Mouse (Mus musculus) thymus, adult 2 months (tissue): ENCODE data around the gene Klrg1. TPM values are rescaled to one million over a fixed set of nuclear protein-coding genes. Genes with fewer than 3 reads are reported as not detected.

Experiments
- DNase-seq: peaks from one replicate; pipeline ENCODE4 v3.0.0; 2021
- H3K27ac ChIP-seq: fragments of 200-500 bp; 2 replicates; pipeline ENCODE4 v1.5.1; 2012; ENCODE audit warnings: low read length, control low read depth; ENCODE audit not compliant: control insufficient read depth, insufficient read depth
- H3K27me3 ChIP-seq: fragments of 200-500 bp; 2 replicates; pipeline ENCODE4 v1.6.1; 2012; ENCODE audit warnings: mild to moderate bottlenecking, low read length, moderate library complexity, mixed read lengths; ENCODE audit not compliant: control insufficient read depth, insufficient read depth
- H3K36me3 ChIP-seq: fragments of 200-500 bp; 2 replicates; pipeline ENCODE4 v1.6.1; 2012; ENCODE audit warnings: mild to moderate bottlenecking, low read length, moderate library complexity; ENCODE audit not compliant: control insufficient read depth, insufficient read depth
- H3K4me1 ChIP-seq: fragments of 200-500 bp; replicated peaks from 2 replicates; pipeline ENCODE4 v1.6.1; 2012; ENCODE audit warnings: low read length; ENCODE audit not compliant: control insufficient read depth, insufficient read depth
- H3K4me3 ChIP-seq: fragments of 200-500 bp; 2 replicates; pipeline ENCODE4 v1.5.1; 2012; ENCODE audit warnings: mild to moderate bottlenecking, low read length, control low read depth, moderate library complexity; ENCODE audit not compliant: control insufficient read depth, insufficient read depth
- CTCF ChIP-seq: fragments of 200-500 bp; IDR thresholded peaks from 2 replicates; pipeline ENCODE4 v1.5.1; 2012; ENCODE audit warnings: mild to moderate bottlenecking, control low read depth, low read length, moderate library complexity, borderline replicate concordance; ENCODE audit not compliant: control insufficient read depth, poor library complexity, insufficient read depth; ENCODE audit errors: extremely low read depth
- POLR2A ChIP-seq: fragments of 200-500 bp; IDR thresholded peaks from 2 replicates; pipeline ENCODE4 v1.6.1; 2012; ENCODE audit warnings: mild to moderate bottlenecking, low read length, control low read depth, moderate library complexity; ENCODE audit not compliant: control insufficient read depth, poor library complexity, insufficient read depth; ENCODE audit errors: extremely low read depth
- WGBS: fragments of 180-500 bp; shearing (Covaris S2); methylation state at CpG from one replicate; pipeline ENCODE4 v1.1.7; 2018; 5-methylcytosine and 5-hydroxymethylcytosine counted together
- polyA plus RNA-seq: library from polyadenylated mRNA; depleted of rRNA; stranded (reverse); fragments of >200 nt; gene quantifications from 2 replicates; pipeline ENCODE4 v1.2.3, GENCODE M21; 2012

The Klrg1 gene
- polyA plus RNA-seq, 1 experiment: 0.28 TPM

DNA sequence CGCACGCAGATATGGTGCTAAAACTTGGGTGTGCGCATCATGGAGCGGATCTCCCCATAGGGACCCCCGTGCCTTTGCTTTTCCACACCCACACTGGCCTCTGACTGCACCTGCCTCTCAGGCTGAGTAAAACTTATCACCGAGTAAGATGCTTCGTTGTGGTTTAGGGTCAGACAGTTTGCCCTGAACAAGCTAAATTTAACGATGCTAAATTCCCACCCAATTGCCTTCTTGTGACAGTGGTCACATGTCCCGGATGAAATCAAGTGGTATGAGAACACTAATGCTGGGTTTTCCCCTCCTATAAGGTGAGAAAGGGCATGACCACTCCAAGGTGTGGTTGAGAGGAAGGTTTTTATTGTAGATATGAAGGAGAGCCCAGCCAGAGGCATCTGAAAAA lies 11.1 kb upstream of the Klrg1 start:
- Histone ChIP-seq H3K36me3 (no peaks in the 10 kb centered on the region), H3K4me1 (no peaks in the 10 kb centered on the region; the same call in none of the 2 replicates), H3K4me3 (no peak overlapping the region), H3K27me3 (no peaks in the 10 kb centered on the region; the same call in 1 of the 2 replicates), H3K27ac (no peak overlapping the region)
- DNase-seq: no peak
- WGBS: 47% methylated on average over 9 of the region's 9 CpGs
- no peak for TF ChIP-seq CTCF
- no peak for TF ChIP-seq POLR2A

DNA sequence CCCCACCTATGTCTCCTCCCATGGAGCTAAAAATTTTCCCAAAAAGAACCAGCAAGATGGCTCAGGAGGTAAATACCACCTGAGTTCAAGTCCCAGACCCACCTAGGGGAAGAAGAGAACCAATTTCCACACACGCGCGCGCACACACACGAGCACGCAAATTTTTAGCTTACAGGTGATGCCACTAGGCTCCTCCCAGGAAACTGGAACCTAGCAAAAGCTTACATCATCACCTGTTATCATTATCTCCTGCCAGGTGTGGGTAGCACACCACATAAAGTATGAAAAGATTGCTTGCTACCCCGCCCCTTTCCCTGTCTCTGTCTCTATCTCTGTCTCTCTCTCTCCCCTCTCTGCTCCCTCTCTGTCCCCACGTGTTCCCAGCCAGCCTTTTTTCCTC lies 10.4 kb upstream of the Klrg1 start:
- Histone ChIP-seq H3K27me3 (no peaks in the 10 kb centered on the region; the same call in 1 of the 2 replicates), H3K4me3 (no peak overlapping the region), H3K4me1 (no peaks in the 10 kb centered on the region; the same call in none of the 2 replicates), H3K27ac (no peak overlapping the region), H3K36me3 (no peaks in the 10 kb centered on the region)
- DNase-seq: no peak
- TF ChIP-seq POLR2A (no peak), CTCF (no peak)
- WGBS: 89% methylated on average over 8 of the region's 8 CpGs

DNA sequence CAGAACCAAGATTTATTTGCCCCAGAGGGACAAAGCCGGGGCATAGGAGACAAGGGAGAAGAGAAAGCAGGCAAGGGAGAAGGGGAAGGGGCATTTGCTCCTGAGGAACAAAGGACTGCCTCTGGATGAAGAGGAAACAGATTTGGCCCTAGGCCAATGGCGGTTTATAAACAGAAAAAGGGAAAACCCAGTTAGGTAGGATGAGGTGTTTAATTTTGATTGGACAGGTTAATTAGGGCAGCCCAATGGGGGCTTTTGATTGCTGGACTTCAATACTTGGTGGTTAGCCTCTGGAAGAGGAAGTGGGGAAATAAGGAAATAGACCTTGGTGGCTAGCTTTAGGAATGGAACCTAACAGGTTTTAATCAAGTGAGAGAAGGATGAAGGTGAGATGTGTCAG lies 9.5 kb upstream of the Klrg1 start:
- Histone ChIP-seq H3K27me3 (no peaks in the 10 kb centered on the region; the same call in 1 of the 2 replicates), H3K36me3 (no peaks in the 10 kb centered on the region), H3K27ac (no peak overlapping the region), H3K4me3 (no peak overlapping the region), H3K4me1 (no peaks in the 10 kb centered on the region; the same call in none of the 2 replicates)
- no peak for DNase-seq
- 25% methylated on average over 2 of the region's 2 CpGs for WGBS
- TF ChIP-seq POLR2A (no peak), CTCF (no peak)

DNA sequence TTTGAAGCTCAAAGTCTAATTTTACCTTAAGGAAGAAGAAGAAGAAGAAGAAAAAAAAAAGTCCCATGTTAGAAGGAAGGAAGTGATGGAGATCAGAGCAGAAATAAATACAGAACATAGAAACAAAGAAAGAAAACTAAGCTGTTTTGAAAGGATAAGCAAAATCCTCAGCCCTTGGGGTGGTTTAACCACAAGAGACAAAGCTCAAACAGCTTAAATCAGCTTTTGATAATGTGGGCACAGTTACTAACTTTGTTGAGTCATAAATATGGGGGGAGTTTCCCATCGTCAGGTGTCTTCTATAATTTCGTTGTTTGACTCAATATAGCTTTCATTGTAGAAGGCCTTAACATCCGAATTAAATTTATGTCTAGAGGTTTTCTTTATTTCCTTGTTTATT lies 9.1 kb upstream of the Klrg1 start:
- no peak overlapping the region for H3K27ac ChIP-seq
- TF ChIP-seq POLR2A: no peak
- no peak for TF ChIP-seq CTCF
- no peak overlapping the region for H3K4me3 ChIP-seq
- 5% methylated on average over 3 of the region's 3 CpGs for WGBS
- H3K4me1 ChIP-seq: no peaks in the 10 kb centered on the region; the same call in 1 of the 2 replicates
- no peak for DNase-seq
- H3K36me3 ChIP-seq: no peaks in the 10 kb centered on the region
- H3K27me3 ChIP-seq: no peaks in the 10 kb centered on the region; the same call in 1 of the 2 replicates

DNA sequence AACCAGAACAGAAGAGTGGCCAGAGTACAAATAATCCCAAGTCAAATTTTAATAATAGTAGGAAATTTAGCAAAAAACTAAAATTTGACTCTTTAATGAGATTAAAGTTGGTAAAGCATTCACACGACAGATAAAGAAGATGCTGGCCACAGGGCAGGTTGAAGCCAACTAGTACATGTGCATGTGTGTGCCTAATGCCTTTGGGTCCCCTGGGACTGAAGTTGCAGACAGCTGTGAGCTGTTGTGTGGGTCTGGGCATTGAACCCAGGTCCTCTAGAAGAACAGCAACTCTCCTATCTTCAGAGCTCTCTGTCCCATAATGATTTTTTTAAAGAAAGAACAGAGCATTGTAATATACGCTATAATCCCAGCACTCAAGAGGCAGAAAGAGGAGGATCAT lies 8.6 kb upstream of the Klrg1 start:
- Histone ChIP-seq H3K27me3 (no peaks in the 10 kb centered on the region; the same call in 1 of the 2 replicates), H3K4me1 (no peaks in the 10 kb centered on the region; the same call in 1 of the 2 replicates), H3K36me3 (no peaks in the 10 kb centered on the region), H3K27ac (no peak overlapping the region), H3K4me3 (no peak overlapping the region)
- no peak for TF ChIP-seq CTCF
- TF ChIP-seq POLR2A: no peak
- 68% methylated on average over 2 of the region's 2 CpGs for WGBS
- no peak for DNase-seq

DNA sequence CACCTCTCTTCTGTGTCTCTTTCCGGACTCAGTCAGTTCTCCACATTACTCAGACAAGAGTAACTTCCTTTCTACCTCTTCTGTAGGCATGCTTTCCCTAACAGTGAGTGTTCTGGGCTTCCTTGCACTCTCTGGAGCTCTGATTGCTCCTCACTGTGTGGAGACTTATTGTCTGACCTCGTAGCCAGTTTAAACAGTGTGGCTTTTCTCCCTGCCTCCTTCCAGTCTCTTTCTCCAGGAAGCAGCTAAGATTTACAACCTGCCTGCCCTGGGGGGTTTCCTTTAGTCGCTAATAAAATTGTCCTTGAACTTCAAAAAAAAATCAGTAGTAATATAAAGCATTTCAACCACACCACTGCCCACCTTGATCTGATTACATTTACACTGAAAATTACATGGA lies 7.6 kb upstream of the Klrg1 start:
- Histone ChIP-seq H3K4me1 (no peaks in the 10 kb centered on the region; the same call in 1 of the 2 replicates), H3K27ac (no peak overlapping the region), H3K36me3 (no peaks in the 10 kb centered on the region), H3K27me3 (no peaks in the 10 kb centered on the region; the same call in 1 of the 2 replicates), H3K4me3 (no peak overlapping the region)
- 59% methylated on average over 3 of the region's 3 CpGs for WGBS
- DNase-seq: no peak
- TF ChIP-seq POLR2A (no peak), CTCF (no peak)

DNA sequence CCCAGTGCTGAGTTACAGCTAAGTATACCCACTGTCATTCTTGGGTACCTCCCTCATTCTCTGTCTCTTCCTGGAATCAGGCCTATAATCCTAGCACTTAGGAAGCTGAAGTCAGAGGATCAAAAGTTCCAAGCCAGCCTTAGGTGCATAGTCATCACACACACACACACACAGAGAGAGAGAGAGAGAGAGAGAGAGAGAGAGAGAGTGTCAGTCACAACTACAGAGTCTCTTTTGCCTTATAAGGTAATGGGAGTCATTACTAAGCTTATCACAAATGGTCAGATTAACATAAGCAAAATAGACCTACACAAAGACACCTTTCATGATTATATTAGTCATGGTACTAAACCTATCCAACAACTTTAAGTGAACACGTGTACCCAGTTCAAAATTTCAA lies 6.6 kb upstream of the Klrg1 start:
- TF ChIP-seq POLR2A (no peak), CTCF (no peak)
- WGBS: 89% methylated on average over 1 of the region's 1 CpGs
- no peak overlapping the region for H3K27ac ChIP-seq
- no peaks in the 10 kb centered on the region; the same call in 1 of the 2 replicates for H3K27me3 ChIP-seq
- no peaks in the 10 kb centered on the region; the same call in 1 of the 2 replicates for H3K4me1 ChIP-seq
- H3K4me3 ChIP-seq: no peak overlapping the region
- H3K36me3 ChIP-seq: no peaks in the 10 kb centered on the region
- no peak for DNase-seq

DNA sequence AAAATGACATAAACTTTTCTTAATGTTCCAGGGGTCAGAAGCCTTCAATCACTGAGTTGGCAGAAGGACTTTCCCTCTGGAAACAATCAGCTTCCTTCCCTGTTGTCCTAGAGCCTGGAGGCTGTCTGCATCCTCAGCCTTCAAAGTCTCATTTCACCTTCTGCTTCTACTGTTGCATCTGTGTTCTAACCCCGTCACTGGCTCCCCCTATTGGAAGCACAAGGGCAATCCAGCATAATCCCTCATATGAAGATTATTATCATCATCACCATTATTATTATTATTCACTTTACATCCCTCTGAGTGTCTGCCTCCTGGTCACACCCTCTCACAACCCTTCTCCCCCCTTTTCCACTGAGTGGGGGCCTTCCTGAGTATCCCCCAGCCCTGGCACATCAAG lies 5.6 kb upstream of the Klrg1 start:
- Histone ChIP-seq H3K27ac (no peak overlapping the region), H3K4me1 (no peaks in the 10 kb centered on the region; the same call in 1 of the 2 replicates), H3K36me3 (no peaks in the 10 kb centered on the region), H3K4me3 (no peak overlapping the region), H3K27me3 (no peaks in the 10 kb centered on the region; the same call in 1 of the 2 replicates)
- no peak for TF ChIP-seq CTCF
- no peak for TF ChIP-seq POLR2A
- no peak for DNase-seq
- 48% methylated on average over 1 of the region's 1 CpGs for WGBS
